16 mouse cellular contexts compared by ENCODE assay signal in the genomic region with DNA sequence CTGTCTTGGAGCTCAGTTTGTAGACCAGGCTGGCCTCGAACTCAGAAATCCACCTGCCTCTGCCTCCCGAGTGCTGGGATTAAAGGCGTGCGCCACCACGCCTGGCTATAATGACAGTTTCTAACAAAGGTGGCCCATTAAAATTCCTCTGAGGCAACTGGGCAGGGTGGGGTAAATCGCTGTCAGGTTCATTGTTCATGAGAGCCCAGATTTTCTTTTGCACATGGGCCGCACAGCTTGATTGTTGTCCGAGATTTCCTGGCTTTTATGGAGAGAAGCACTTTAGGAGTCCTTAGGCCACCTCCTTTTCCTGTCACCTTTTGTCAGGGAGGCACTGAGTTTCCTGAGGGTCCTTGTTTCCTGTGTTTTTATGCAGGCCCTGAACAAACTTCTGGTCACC. TPM values are rescaled to one million over a fixed set of nuclear protein-coding genes. Genes with fewer than 3 reads are reported as not detected.
DNase-seq lines count a peak whose midpoint lies in the region; ATAC-seq and TF ChIP-seq lines count a peak whose summit lies in the region.
"Had no signal": no experiment of that assay in that cellular context is flagged by ENCODE, and none has a peak within 500 bp of the region (broad histone marks: within the 10 kb centered on the region; RNA-seq: fewer than 3 reads in every experiment).

No protein-coding gene starts in this region.

- no peak overlapping the region for H3K4me2 ChIP-seq in kidney, embryonic 14.5 days (replicated peaks; ENCODE audit: low read depth, low read length)

- H3K27me3 ChIP-seq in kidney, embryonic 14.5 days (ENCODE audit: control insufficient read depth, insufficient read depth, low read length): peaks cover 4% of the 10 kb centered on the region; the same call in 1 of the 2 replicates
- peaks cover 13% of the 10 kb centered on the region for H3K27me3 ChIP-seq in E14TG2a.4 (ENCODE audit: insufficient read depth, low read length)
- H3K27me3 ChIP-seq: embryonic facial prominence, embryonic 12.5 days; forebrain, embryonic 12.5 days; heart, embryonic 12.5 days had no signal

- H3K9ac ChIP-seq in kidney, embryonic 14.5 days (ENCODE audit: low read depth, low read length): no peak overlapping the region
- no peak overlapping the region for H3K9ac ChIP-seq in ES-E14 (ENCODE audit: insufficient read depth, low read depth, low read length, poor library complexity, severe bottlenecking)
- H3K9ac ChIP-seq: embryonic facial prominence, embryonic 12.5 days; forebrain, embryonic 12.5 days had no signal

- in situ Hi-C loops in ES-E14 (cut with MboI; ENCODE audit: low sequenced_read_pairs in 2 of 2, unreplicated experiment in 2 of 2): no loop called here

- TF ChIP-seq CTCF in E14TG2a.4 (conservative IDR thresholded peaks at IDR 0.05; ENCODE audit: low read length): no peak

- no peaks in the 10 kb centered on the region; the same call in 1 of the 2 replicates for H3K4me1 ChIP-seq in kidney, embryonic 14.5 days (ENCODE audit: control insufficient read depth, insufficient read depth, low read length)
- peaks cover 38% of the 10 kb centered on the region for H3K4me1 ChIP-seq in E14TG2a.4 (replicated peaks; ENCODE audit: low read depth, low read length)
- H3K4me1 ChIP-seq in ES-E14 (ENCODE audit: control insufficient read depth in 2 of 2, insufficient read depth in 2 of 2, low read length in 2 of 2, poor library complexity in 1 of 2): peaks cover 3 to 12% of the 10 kb centered on the region in 2 experiments; a peak in 2 of 4 replicates
- H3K4me1 ChIP-seq: heart, embryonic 12.5 days had no signal

- peaks cover 8% of the 10 kb centered on the region; the same call in 1 of the 2 replicates for H3K9me3 ChIP-seq in kidney, embryonic 14.5 days (ENCODE audit: control insufficient read depth, low read length)
- H3K9me3 ChIP-seq in E14TG2a.4 (ENCODE audit: low read length): peaks cover 24% of the 10 kb centered on the region
- no peaks in the 10 kb centered on the region; the same call in 1 of the 2 replicates for H3K9me3 ChIP-seq in ES-E14 (ENCODE audit: control insufficient read depth, insufficient read depth, low read depth, low read length)
- H3K9me3 ChIP-seq: embryonic facial prominence, embryonic 12.5 days; forebrain, embryonic 12.5 days; heart, embryonic 12.5 days had no signal

- no peak overlapping the region for H3K27ac ChIP-seq in kidney, embryonic 14.5 days (ENCODE audit: low read depth, low read length)
- no peak overlapping the region for H3K27ac ChIP-seq in ES-E14 (ENCODE audit: insufficient read depth, low read depth, low read length, poor library complexity, severe bottlenecking)
- H3K27ac ChIP-seq: embryonic facial prominence, embryonic 12.5 days; forebrain, embryonic 12.5 days; heart, adult 2 months; hindbrain, embryonic 13.5 days; hindbrain, postnatal 0 days had no signal

- peak; percentile 92 for DNase-seq in heart, adult 11 months
- no peak for DNase-seq in heart, postnatal 25 days (ENCODE audit: low spot score)
- peak; percentile 19 for DNase-seq in kidney, adult 9 months
- peak; percentile 73 for DNase-seq in ES-E14 (ENCODE audit: low read depth, low spot score)
- no peak for DNase-seq in right cerebral cortex, adult 18-20 months

- WGBS in kidney, embryonic 14.5 days: 89% methylated on average over 8 of the region's 8 CpGs

- no peak for ATAC-seq in kidney, embryonic 14.5 days (ENCODE audit: low FRiP score, low TSS enrichment)
- ATAC-seq in cerebellum, adult (ENCODE audit: insufficient number of reproducible peaks, low FRiP score, low TSS enrichment): no peak

- H3K4me3 ChIP-seq in kidney, embryonic 14.5 days (ENCODE audit: low read length): no peak overlapping the region
- peak overlapping the region; percentile 74; the same call in 1 of the 2 replicates for H3K4me3 ChIP-seq in E14TG2a.4 (replicated peaks; ENCODE audit: low read length)
- no peak overlapping the region for H3K4me3 ChIP-seq in ES-E14 (ENCODE audit: insufficient read depth in 1 of 2, low read depth in 1 of 2, low read length in 2 of 2, poor library complexity in 1 of 2, severe bottlenecking in 1 of 2)

- H3K36me3 ChIP-seq in kidney, embryonic 14.5 days (ENCODE audit: control insufficient read depth, insufficient read depth, low read length): no peaks in the 10 kb centered on the region
- H3K36me3 ChIP-seq in E14TG2a.4 (ENCODE audit: insufficient read depth, low read length): no peaks in the 10 kb centered on the region
- H3K36me3 ChIP-seq in ES-E14 (ENCODE audit: control insufficient read depth, insufficient read depth, low read length, poor library complexity, severe bottlenecking): no peaks in the 10 kb centered on the region
- H3K36me3 ChIP-seq: embryonic facial prominence, embryonic 12.5 days; forebrain, embryonic 12.5 days; heart, embryonic 12.5 days; hindbrain, embryonic 13.5 days had no signal

- intact Hi-C loops in heart, postnatal 25 days (cut with DNase I): no loop called here

TF ChIP-seq in ES-E14, 5 proteins besides CTCF, POLR2A, EP300 and RAD21:
- TF ChIP-seq HCFC1 (IDR thresholded peaks at IDR 0.05; ENCODE audit: borderline replicate concordance, insufficient read depth, low read length) (no peak), MAFK (IDR thresholded peaks at IDR 0.05; ENCODE audit: insufficient read depth, low read depth, low read length) (no peak), ZNF384 (IDR thresholded peaks at IDR 0.05; ENCODE audit: low read depth, low read length) (no peak), CHD2 (IDR thresholded peaks at IDR 0.05; ENCODE audit: low read depth, low read length) (no peak), ZC3H11A (IDR thresholded peaks at IDR 0.05; ENCODE audit: borderline replicate concordance, low read depth, low read length) (no peak)

RNA-seq across cellular contexts. Expression of gene Nxnl2, which starts 32.6 kb away (rescaled TPM):
- 1 to 10 TPM in 1 of 2 experiments, under 1 TPM in 1; 0.62 to 1.1 TPM for total RNA-seq in heart, postnatal 25 days (2021)
- polyA plus RNA-seq in kidney, embryonic 14.5 days (2014; fragmentation: Nextera tagmentation; extraction: Ambion mirVana): 1.0 and 1.1 TPM in 2 replicates
- total RNA-seq in ES-E14 (2012; rRNA removed): 1.0 and 1.1 TPM in 2 replicates
- total RNA-seq: common myeloid progenitor, adult 5-6 weeks; MEL had no signal

Comparison
In these comparisons a context has a peak if more than half of its experiments do, and no peak if none do; other contexts are left out.
1. DNase-seq: peak in heart, adult 11 months (single experiment), kidney, adult 9 months (single experiment) and ES-E14 (single experiment); none in heart, postnatal 25 days (single experiment) and right cerebral cortex, adult 18-20 months (single experiment).